Mouse (Mus musculus): ENCODE measurements around the gene Tmem207. TPM values are rescaled to one million over a fixed set of nuclear protein-coding genes. Genes with fewer than 3 reads are reported as not detected.
"Not testable (repeated sequence)": the region's sequence is repeated elsewhere in the genome, so short reads cannot be mapped to it uniquely, and the experiment has no call there.

Gene Tmem207
- total RNA-seq, 2 experiments from 2014 or later = not detected

- no peak overlapping the region for H3K4me3 ChIP-seq
- intact Hi-C loops (cut with DNase I) = no loop called here
- no peak for TF ChIP-seq CTCF (IDR thresholded peaks at IDR 0.05)
- H3K27ac ChIP-seq = no peak overlapping the region
- DNase-seq (ENCODE audit: extremely low spot score in 1 of 2, low spot score in 2 of 2) = no peak
These were observed 1.5 kb upstream of the Tmem207 start for GRCm38 (mm10) chr16:26527931-26528666.

GRCm38 (mm10) chr16:26525832-26526231, 737 bp downstream of the Tmem207 start:
- TF ChIP-seq CTCF (IDR thresholded peaks at IDR 0.05) = no peak
- no peak for DNase-seq (ENCODE audit: extremely low spot score in 1 of 2, low spot score in 2 of 2)
- H3K27ac ChIP-seq = no peak overlapping the region
- no peak overlapping the region for H3K4me3 ChIP-seq
- intact Hi-C loops (cut with DNase I) = no loop called here

- H3K27ac ChIP-seq = no peak overlapping the region
- DNase-seq (ENCODE audit: extremely low spot score in 1 of 2, low spot score in 2 of 2) = peak in 1 of 2 experiments; percentile 26
- H3K4me3 ChIP-seq = no peak overlapping the region
- TF ChIP-seq CTCF (IDR thresholded peaks at IDR 0.05) = peak; percentile 69
- intact Hi-C loops (cut with DNase I) = loop anchor here (5.0 kb wide), 1 partner anchor 287 kb away; no protein-coding TSS in a partner anchor
These were observed 7.0 kb downstream of the Tmem207 start for GRCm38 (mm10) chr16:26519596-26519995.

GRCm38 (mm10) chr16:26504961-26505360, 21.6 kb downstream of the Tmem207 start:
- DNase-seq (ENCODE audit: extremely low spot score in 1 of 2, low spot score in 2 of 2) = no peak
- intact Hi-C loops (cut with DNase I) = no loop called here
- TF ChIP-seq CTCF (IDR thresholded peaks at IDR 0.05) = no peak
- Histone ChIP-seq H3K27ac (no peak overlapping the region), H3K4me3 (no peak overlapping the region)

GRCm38 (mm10) chr16:26500738-26501137, 25.8 kb downstream of the Tmem207 start:
- intact Hi-C loops (cut with DNase I) = no loop called here
- no peak for DNase-seq (ENCODE audit: extremely low spot score in 1 of 2, low spot score in 2 of 2)
- no peak for TF ChIP-seq CTCF (IDR thresholded peaks at IDR 0.05)

GRCm38 (mm10) chr16:26499705-26500104, 26.9 kb downstream of the Tmem207 start:
- H3K27ac ChIP-seq; DNase-seq (ENCODE audit: extremely low spot score in 1 of 2, low spot score in 2 of 2); intact Hi-C loops (cut with DNase I); H3K4me3 ChIP-seq: not testable (repeated sequence)

More at GRCm38 (mm10) chr16:26500738-26501137, 25.8 kb downstream of the Tmem207 start:
- Histone ChIP-seq H3K4me3 (no peak overlapping the region), H3K27ac (no peak overlapping the region)

GRCm38 (mm10) chr16:26495721-26496120, 30.8 kb downstream of the Tmem207 start:
- peak; percentile 77 for TF ChIP-seq CTCF (IDR thresholded peaks at IDR 0.05)
- no peak overlapping the region for H3K4me3 ChIP-seq
- DNase-seq (ENCODE audit: extremely low spot score in 1 of 2, low spot score in 2 of 2) = peak in 1 of 2 experiments; percentile 22
- intact Hi-C loops (cut with DNase I) = loop anchor here (2.0 kb wide), 2 partner anchors 261 to 529 kb away; no protein-coding TSS in a partner anchor
- no peak overlapping the region for H3K27ac ChIP-seq

- no peak for TF ChIP-seq CTCF (IDR thresholded peaks at IDR 0.05)
- no peak overlapping the region for H3K4me3 ChIP-seq
- no peak for DNase-seq (ENCODE audit: extremely low spot score in 1 of 2, low spot score in 2 of 2)
- intact Hi-C loops (cut with DNase I) = no loop called here
- H3K27ac ChIP-seq = no peak overlapping the region
These were observed 55.3 kb downstream of the Tmem207 start for GRCm38 (mm10) chr16:26471254-26471653.

- TF ChIP-seq CTCF (IDR thresholded peaks at IDR 0.05) = no peak
- intact Hi-C loops (cut with DNase I) = no loop called here
These were observed 60.0 kb downstream of the Tmem207 start for GRCm38 (mm10) chr16:26466535-26466934.

GRCm38 (mm10) chr16:26462835-26463234, 63.7 kb downstream of the Tmem207 start, which contains the start of gene Cldn16:
TSS of gene Cldn16 (plus strand) at chr16:26463135.
- Histone ChIP-seq H3K4me3 (no peak within 1 kb of the TSS), H3K27ac (no peak within 1 kb of the TSS)
- intact Hi-C loops (cut with DNase I) = no loop called here
- no peak for TF ChIP-seq CTCF (IDR thresholded peaks at IDR 0.05)
- DNase-seq (ENCODE audit: extremely low spot score in 1 of 2, low spot score in 2 of 2) = no peak

More at GRCm38 (mm10) chr16:26466535-26466934, 60.0 kb downstream of the Tmem207 start:
- DNase-seq (ENCODE audit: extremely low spot score in 1 of 2, low spot score in 2 of 2) = no peak
- no peak overlapping the region for H3K4me3 ChIP-seq
- H3K27ac ChIP-seq = no peak overlapping the region

GRCm38 (mm10) chr16:26456182-26456581, 70.4 kb downstream of the Tmem207 start:
- DNase-seq (ENCODE audit: extremely low spot score in 1 of 2, low spot score in 2 of 2) = no peak
- no peak overlapping the region for H3K4me3 ChIP-seq
- intact Hi-C loops (cut with DNase I) = no loop called here
- TF ChIP-seq CTCF (IDR thresholded peaks at IDR 0.05) = no peak
- no peak overlapping the region for H3K27ac ChIP-seq

GRCm38 (mm10) chr16:26454163-26454562, 72.4 kb downstream of the Tmem207 start:
- no peak for TF ChIP-seq CTCF (IDR thresholded peaks at IDR 0.05)
- no peak overlapping the region for H3K4me3 ChIP-seq
- no peak overlapping the region for H3K27ac ChIP-seq
- intact Hi-C loops (cut with DNase I) = no loop called here
- DNase-seq (ENCODE audit: extremely low spot score in 1 of 2, low spot score in 2 of 2) = no peak

Other genes starting within 250 kb of the Tmem207 start
- gene Cldn1, start 154.9 kb downstream of the Tmem207 start, total RNA-seq (2021) = 1 to 10 TPM; 2.1 to 2.2 TPM
- not detected for gene Cldn16, start 63.6 kb downstream of the Tmem207 start, total RNA-seq (2021)
- gene Il1rap, start 54.9 kb upstream of the Tmem207 start, total RNA-seq (2021) = 10 to 100 TPM; 33.0 to 33.7 TPM

All from left cerebral cortex, adult 2 months (tissue).